Mouse (Mus musculus): ENCODE data around the gene 4930432K21Rik.

The 4930432K21Rik gene

GRCm38 (mm10) chr8:84147769-84148530 is at the start of gene 4930432K21Rik, which contains the start of gene Cc2d1a:
4930432K21Rik (plus strand) TSS chr8:84148025.
Cc2d1a (minus strand) TSS chr8:84147936.
- DNase-seq (ENCODE audit: low read depth): peak; percentile 98

DNA sequence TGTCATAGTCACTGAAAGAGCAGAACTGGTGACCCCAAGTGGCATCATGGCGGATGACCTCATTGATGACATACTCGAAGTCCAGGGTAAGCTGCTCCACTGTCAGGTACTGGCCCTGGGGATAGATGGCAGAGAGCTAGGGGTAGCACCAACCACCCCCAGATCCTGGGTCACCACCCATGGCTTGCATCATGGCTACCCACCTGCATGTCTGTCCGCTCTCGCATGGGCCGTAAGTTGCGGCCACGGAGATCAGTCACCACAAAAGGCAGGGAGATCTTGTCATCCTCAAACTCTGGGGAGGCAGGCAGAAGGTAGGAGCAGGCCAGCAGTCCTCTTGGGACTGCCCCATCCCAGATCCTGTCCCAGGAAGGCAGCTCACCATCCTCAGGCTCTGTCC is 49.4 kb upstream of the 4930432K21Rik start:
- no peak for DNase-seq (ENCODE audit: low read depth)

GRCm38 (mm10) chr8:84101476-84102270 is 46.2 kb upstream of the 4930432K21Rik start:
- DNase-seq (ENCODE audit: low read depth): no peak

DNA sequence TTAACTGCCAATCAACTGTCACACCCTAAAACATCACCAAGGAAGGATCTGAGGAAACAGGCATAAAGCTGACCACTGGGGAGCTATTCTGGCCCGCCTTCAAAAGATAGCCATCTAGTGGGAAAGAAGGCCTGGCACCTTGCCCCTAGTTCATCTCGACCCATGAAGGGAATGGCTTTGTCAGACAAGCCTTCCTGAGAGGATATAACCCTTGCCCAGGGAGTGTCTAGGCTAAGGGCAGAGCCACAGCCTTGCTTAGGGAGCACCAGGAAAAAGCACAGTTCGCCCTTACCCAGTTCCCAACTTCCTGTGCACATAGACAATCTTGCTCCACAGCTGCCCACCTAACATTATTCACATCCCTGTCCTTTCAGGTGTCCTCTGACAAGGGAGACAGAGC is 44.2 kb upstream of the 4930432K21Rik start:
- DNase-seq (ENCODE audit: low read depth): no peak

- DNase-seq (ENCODE audit: low read depth): peak; percentile 83
Observed at GRCm38 (mm10) chr8:84104221-84104620, 43.6 kb upstream of the 4930432K21Rik start.

GRCm38 (mm10) chr8:84104697-84105609 is 42.9 kb upstream of the 4930432K21Rik start, which contains the start of gene Dcaf15:
Dcaf15 (minus strand) TSS chr8:84104768.
- DNase-seq (ENCODE audit: low read depth): peak; percentile 98

- peak; percentile 44 for DNase-seq (ENCODE audit: low read depth)
Observed at GRCm38 (mm10) chr8:84105676-84106075, 42.1 kb upstream of the 4930432K21Rik start.

GRCm38 (mm10) chr8:84106216-84107040 is 41.4 kb upstream of the 4930432K21Rik start:
- peak; percentile 58 for DNase-seq (ENCODE audit: low read depth)

DNA sequence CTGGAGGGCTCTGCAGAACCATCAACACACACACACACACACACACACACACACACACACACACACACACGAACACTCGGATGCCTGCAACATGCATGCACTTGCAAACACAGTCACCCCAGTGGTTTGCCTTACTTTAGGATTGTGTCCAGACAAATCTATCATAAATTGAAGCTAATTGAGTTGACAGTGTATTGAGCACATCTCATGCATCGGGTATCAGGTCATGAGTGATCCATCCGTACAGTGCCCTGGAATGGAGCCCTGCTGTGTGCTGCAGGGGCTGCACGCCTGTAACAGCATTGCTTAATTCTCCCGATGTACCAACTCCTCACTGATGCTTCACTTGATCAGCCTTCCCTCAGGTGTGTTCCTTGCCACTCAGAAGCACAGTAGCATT is 32.2 kb upstream of the 4930432K21Rik start:
- no peak for DNase-seq (ENCODE audit: low read depth)

- no peak for DNase-seq (ENCODE audit: low read depth)
Observed at GRCm38 (mm10) chr8:84122151-84122550, 25.7 kb upstream of the 4930432K21Rik start.

DNA sequence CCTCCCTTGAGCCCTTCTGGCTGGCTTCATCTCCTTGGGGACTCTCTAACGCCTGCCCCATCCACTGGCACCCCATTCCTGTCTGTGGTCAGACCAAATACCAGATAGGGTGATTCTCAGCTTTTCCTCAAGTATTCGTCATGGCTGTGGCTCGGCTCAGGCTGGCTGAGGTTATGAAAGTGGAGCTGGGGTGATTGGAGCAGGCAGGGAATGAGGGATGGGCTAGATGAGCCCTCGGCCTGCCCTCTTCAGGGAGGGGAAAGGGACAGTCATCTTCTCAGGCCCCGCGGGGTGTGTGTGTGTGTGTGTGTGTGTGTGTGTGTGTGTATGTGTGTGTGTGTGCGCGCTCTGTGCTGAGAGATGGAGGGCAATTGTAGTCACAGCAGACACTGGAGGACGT is 22.2 kb upstream of the 4930432K21Rik start, which contains the start of gene Podnl1:
TSS of gene Podnl1 (plus strand) at position 334 of the 400 bp plus-strand sequence.
- DNase-seq (ENCODE audit: low read depth): no peak

GRCm38 (mm10) chr8:84126742-84127141 is 21.1 kb upstream of the 4930432K21Rik start:
- DNase-seq (ENCODE audit: low read depth): no peak

GRCm38 (mm10) chr8:84127202-84127901 is 20.5 kb upstream of the 4930432K21Rik start:
- DNase-seq (ENCODE audit: low read depth): peak; percentile 89

DNA sequence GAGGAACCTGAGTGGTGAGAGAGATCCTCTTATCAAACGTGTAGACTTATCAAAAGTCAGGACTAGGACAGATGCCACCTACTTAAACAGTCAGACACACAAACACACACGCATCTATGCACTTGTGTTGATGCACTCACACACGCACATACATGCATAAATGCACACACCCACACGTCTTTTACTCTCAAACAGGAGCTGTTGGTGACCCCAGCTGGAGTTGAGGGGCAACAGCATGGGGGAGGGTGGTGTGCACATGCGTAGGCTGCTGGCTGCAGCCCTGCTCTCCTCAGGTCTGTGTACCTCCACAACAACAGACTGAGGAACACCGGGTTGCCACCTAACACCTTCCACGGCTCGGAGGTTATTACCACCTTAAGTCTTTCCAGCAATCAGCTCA is 19.5 kb upstream of the 4930432K21Rik start:
- peak; percentile 66 for DNase-seq (ENCODE audit: low read depth)

DNA sequence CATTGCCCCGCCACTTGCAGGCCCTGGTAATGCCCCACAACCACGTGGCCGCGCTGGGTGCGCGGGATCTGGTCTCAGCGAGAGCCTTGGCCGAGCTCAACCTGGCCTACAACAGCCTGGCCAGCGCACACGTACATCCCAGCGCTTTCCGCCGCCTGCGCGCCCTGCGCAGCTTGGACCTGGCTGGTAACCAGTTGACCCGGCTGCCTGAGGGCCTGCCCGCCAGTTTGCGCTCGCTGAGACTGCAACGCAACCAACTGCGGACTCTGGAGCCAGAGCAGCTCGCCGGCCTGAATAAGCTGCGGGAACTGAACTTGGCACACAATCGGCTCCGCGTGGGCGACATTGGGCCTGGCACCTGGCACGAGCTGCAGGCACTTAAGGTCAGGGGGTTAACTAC is 17.0 kb upstream of the 4930432K21Rik start:
- no peak for DNase-seq (ENCODE audit: low read depth)

GRCm38 (mm10) chr8:84132225-84132624 is 15.6 kb upstream of the 4930432K21Rik start:
- DNase-seq (ENCODE audit: low read depth): peak; percentile 51

DNA sequence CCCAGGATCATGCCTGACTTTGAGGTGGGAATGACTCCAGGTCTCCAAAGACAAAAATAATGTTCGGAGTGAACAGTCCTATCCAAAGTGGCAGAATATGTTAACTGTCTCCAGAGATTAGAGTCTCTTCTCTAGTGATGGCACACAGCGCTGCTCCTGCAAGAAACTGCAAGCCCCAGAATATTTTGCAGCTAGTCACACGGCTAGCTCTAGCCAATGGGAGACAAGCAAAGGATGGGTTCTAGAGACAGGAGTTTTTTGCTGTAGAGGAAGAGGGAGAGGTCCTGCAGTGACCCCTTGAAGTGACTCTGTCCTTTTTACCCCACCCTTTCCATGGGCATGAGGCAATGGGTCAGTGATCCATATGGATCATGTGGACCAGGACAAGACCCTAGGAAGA is 10.0 kb upstream of the 4930432K21Rik start:
- DNase-seq (ENCODE audit: low read depth): no peak

DNA sequence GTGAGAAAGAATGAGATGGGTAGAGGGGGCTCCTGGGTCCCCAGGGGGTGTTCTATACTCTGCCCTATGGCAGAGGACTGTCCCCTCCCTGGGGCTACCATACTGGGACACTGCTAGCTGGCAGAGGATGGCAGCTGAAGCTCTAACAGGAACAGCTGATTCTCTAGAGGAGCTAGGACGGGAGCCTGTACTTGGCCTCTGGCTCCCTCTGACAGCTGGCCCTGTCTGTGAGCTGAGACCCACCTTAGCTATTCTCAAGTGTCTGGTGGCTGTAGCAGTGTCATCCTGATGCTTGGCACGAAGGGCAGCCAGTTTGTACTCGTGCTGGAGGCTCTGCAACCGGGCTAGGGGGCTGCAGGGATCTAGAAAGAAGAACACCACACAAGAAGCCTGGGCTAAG is 7.0 kb upstream of the 4930432K21Rik start:
- DNase-seq (ENCODE audit: low read depth): no peak

DNA sequence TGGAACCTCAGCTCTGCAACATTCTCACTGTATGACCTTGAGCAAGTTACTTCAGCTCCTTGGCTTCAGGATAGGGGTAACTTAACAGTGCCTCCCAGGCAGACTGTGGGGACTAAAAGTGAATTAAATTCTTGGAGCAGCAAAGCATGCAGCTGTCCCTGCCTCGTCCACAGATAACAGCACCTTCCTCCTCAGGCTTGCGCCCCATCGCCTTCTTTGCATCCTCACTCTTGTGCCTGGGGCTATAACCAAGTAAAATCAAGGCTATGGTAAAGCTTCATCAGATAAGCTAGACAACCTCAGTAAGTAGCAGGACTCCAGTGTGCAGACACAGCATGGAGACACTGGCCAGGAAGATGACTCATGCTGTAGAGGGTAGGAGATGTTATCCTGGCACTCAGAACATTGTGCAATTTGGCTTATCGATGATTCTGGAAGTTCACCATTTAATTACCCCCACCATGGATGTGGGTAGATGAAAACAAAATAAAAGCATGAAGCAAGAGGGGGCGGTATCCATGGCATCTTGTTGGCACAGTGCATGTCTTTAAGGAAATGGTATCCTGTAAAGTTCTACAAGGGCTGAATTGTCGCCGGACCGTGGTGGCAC is 3.1 kb upstream of the 4930432K21Rik start:
- no peak for DNase-seq (ENCODE audit: low read depth)

DNA sequence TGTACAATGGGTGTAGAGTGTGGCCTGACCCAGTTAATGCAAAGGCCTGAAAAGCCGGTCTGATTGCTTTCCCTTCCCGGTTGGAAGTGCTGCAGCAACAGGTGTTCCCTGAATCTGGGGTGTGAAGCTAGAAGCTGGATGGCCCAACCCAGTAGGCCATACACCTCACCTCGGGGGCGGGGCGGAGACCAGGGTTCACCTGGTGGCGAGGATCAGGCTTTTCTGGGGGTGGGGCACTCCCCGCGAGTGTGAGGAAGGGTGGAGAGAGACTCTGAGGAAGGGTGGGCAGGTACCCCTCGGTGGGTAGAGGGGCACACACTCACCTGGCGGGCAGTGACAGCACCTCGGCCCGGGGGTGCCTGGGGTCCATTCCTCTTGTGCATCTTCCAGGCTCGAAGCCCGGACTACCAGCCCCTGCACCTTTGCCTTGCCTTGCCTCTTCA is 480 bp upstream of the 4930432K21Rik start:
- DNase-seq (ENCODE audit: low read depth): no peak
